Mouse (Mus musculus): Measurements from ENCODE around the gene Hmgb1.

DNA sequence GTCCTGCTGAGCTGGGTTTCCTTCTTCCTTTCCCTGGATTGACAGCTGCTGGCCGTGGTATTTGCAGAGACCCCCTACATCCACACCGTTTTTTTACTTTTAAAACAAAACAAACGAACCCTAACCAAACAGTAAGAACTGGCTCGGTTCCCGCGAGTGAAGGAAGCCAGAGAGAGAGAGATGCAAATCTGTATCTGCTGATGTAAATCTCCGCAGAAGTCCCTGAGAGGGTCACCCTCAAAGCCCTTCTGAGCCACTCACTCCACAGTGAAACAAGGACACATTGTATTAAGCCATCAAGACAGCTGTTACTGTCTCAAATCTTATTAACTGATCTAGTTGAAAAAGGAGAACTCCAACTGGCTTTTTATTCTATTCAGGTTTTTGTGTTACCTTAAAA lies 40.4 kb upstream of the Hmgb1 start:
- TF ChIP-seq CTCF (IDR thresholded peaks at IDR 0.05; ENCODE audit: low read depth) (no peak), EP300 (IDR thresholded peaks at IDR 0.05; ENCODE audit: low read depth) (no peak)

All from liver, postnatal 0 days (tissue).